Mouse (Mus musculus) bone marrow, adult 2 months (tissue): ENCODE measurements at regions not wholly inside any gene's neighbourhood (a gene's known extent, or its start where the extent isn't known, plus 50 kb on each side); places are given as distances from the start of the nearest gene placed in this dataset.

ENCODE experiments used
- CTCF ChIP-seq: fragments of 200-500 bp; IDR thresholded peaks from 2 replicates; pipeline ENCODE4 v1.5.1; 2011; ENCODE audit warnings: low read length, control low read depth; ENCODE audit not compliant: control insufficient read depth, insufficient read depth
- POLR2A ChIP-seq: fragments of 200-500 bp; IDR thresholded peaks from 2 replicates; pipeline ENCODE4 v1.6.1; 2011; ENCODE audit warnings: low read depth, mild to moderate bottlenecking, control low read depth, low read length, borderline replicate concordance; ENCODE audit not compliant: control insufficient read depth

- TF ChIP-seq POLR2A (no peak), CTCF (no peak)
Measured at GRCm38 (mm10) chr5:132758941-132759340, 215.8 kb upstream of the Auts2 start.
